Mouse (Mus musculus): Measurements from ENCODE around the gene Atf6b. TPM values are rescaled to one million over a fixed set of nuclear protein-coding genes. Genes with fewer than 3 reads are reported as not detected.

The Atf6b gene
- polyA plus RNA-seq, 1 experiment from 2014 or later = 97.1 TPM

DNA sequence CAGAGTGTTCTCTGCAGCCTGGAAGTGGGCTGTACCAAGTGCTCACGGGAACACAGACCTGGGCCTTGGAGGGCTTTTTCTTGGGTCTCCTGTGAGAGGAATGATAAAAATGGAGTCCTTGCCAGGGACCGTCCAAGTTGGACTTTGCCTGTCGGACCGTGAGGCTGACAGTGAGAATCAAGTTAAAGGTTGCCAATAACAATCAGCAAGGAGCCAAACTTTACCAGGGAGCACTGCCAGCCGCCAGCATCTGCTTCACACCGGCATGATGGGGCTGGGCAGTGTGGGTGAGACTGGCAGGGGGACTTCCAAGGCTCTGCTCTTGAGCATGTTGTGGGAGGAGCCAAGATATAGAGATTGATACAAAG is 29.1 kb downstream of the Atf6b start:
- Histone ChIP-seq H3K4me3 (replicated peaks; ENCODE audit: low read depth, low read length) (no peak overlapping the region), H3K27ac (replicated peaks; ENCODE audit: low read depth, low read length) (no peak overlapping the region), H3K9me3 (ENCODE audit: control insufficient read depth, low read length) (no peaks in the 10 kb centered on the region), H3K4me1 (ENCODE audit: control insufficient read depth, insufficient read depth, low read length) (peaks cover 11% of the 10 kb centered on the region; the same call in 1 of the 2 replicates), H3K36me3 (ENCODE audit: control insufficient read depth, insufficient read depth, low read length) (no peaks in the 10 kb centered on the region), H3K4me2 (ENCODE audit: low read length) (no peak overlapping the region), H3K9ac (replicated peaks; ENCODE audit: low read length) (no peak overlapping the region), H3K27me3 (ENCODE audit: control insufficient read depth, insufficient read depth, low read length) (peaks cover 28% of the 10 kb centered on the region)
- 86% methylated on average over 6 of the region's 6 CpGs for WGBS
- DNase-seq (no peak), ATAC-seq (ENCODE audit: low FRiP score, low TSS enrichment) (no peak)

DNA sequence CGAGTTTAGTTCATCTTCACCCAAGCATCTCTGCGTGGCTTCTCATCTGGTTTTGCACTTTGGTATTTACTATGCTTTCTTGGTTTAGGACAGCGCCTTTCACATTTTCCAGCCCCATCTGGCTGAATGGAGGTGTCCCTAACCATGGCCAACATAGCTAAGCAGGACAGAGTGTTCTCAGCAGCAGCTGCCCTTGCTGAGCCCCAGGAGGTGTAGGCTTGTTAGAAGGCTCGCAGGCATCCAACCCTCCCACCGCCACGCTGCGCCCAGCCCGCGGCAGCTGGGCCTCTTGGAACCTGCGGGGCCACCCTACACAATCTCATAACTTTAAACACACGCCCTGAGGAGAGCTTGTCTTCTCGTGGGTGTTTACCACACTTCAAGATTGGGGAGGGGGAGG is 29.7 kb downstream of the Atf6b start:
- Histone ChIP-seq H3K4me3 (replicated peaks; ENCODE audit: low read depth, low read length) (no peak overlapping the region), H3K4me2 (ENCODE audit: low read length) (no peak overlapping the region), H3K36me3 (ENCODE audit: control insufficient read depth, insufficient read depth, low read length) (no peaks in the 10 kb centered on the region), H3K9me3 (ENCODE audit: control insufficient read depth, low read length) (no peaks in the 10 kb centered on the region), H3K9ac (replicated peaks; ENCODE audit: low read length) (no peak overlapping the region), H3K27ac (replicated peaks; ENCODE audit: low read depth, low read length) (no peak overlapping the region), H3K4me1 (ENCODE audit: control insufficient read depth, insufficient read depth, low read length) (peaks cover 6% of the 10 kb centered on the region; the same call in 1 of the 2 replicates), H3K27me3 (ENCODE audit: control insufficient read depth, insufficient read depth, low read length) (peaks cover 22% of the 10 kb centered on the region)
- 73% methylated on average over 12 of the region's 12 CpGs for WGBS
- ATAC-seq (ENCODE audit: low FRiP score, low TSS enrichment) (no peak), DNase-seq (no peak)

DNA sequence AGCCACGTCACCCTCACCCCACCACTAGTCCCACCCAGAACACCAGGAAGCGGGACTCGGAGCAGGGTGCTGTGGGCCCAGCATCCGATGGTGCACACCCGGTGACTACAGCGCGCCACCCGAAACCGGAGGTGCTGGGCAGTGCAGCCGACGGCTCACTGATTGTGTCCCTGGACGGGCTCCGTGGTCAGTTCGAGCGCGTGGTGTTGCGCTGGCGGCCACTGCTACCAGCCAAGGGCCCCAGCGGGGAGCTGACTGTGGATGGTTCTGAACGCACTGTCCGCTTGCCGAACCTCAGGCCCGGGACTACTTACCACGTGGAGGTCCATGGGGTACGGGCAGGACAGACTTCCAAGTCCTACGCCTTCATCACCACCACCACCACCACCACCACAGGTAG is 33.2 kb downstream of the Atf6b start:
- H3K27ac ChIP-seq (replicated peaks; ENCODE audit: low read depth, low read length) = no peak overlapping the region
- WGBS = 86% methylated on average over 26 of the region's 26 CpGs
- no peaks in the 10 kb centered on the region for H3K27me3 ChIP-seq (ENCODE audit: control insufficient read depth, insufficient read depth, low read length)
- ATAC-seq (ENCODE audit: low FRiP score, low TSS enrichment) (no peak), DNase-seq (no peak)
- no peaks in the 10 kb centered on the region for H3K4me1 ChIP-seq (ENCODE audit: control insufficient read depth, insufficient read depth, low read length)
- H3K9ac ChIP-seq (replicated peaks; ENCODE audit: low read length) = no peak overlapping the region
- no peaks in the 10 kb centered on the region for H3K9me3 ChIP-seq (ENCODE audit: control insufficient read depth, low read length)
- H3K4me2 ChIP-seq (ENCODE audit: low read length) = no peak overlapping the region
- H3K4me3 ChIP-seq (replicated peaks; ENCODE audit: low read depth, low read length) = no peak overlapping the region
- no peaks in the 10 kb centered on the region for H3K36me3 ChIP-seq (ENCODE audit: control insufficient read depth, insufficient read depth, low read length)

DNA sequence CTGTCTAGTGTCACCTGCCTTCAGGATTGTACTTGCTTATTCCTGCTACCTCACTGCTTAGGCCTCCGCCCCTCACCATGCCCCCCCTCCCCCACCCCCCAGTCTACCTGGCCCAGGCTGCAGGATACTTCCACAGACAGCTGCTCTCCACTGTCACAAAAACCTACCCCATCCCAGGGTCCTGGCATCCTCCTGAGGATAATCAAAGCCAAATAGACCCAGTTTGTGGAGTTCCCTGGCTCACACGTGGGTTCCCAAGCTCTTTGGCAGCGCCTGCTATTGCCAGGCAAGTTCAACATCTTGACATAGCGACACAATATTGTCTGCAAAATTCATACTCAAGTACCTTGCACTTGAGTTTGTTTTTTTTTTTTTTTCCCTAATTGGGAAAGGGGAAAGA is 33.7 kb downstream of the Atf6b start:
- Histone ChIP-seq H3K36me3 (ENCODE audit: control insufficient read depth, insufficient read depth, low read length) (no peaks in the 10 kb centered on the region), H3K9ac (replicated peaks; ENCODE audit: low read length) (no peak overlapping the region), H3K27me3 (ENCODE audit: control insufficient read depth, insufficient read depth, low read length) (no peaks in the 10 kb centered on the region), H3K4me3 (replicated peaks; ENCODE audit: low read depth, low read length) (no peak overlapping the region), H3K4me1 (ENCODE audit: control insufficient read depth, insufficient read depth, low read length) (no peaks in the 10 kb centered on the region), H3K27ac (replicated peaks; ENCODE audit: low read depth, low read length) (no peak overlapping the region), H3K9me3 (ENCODE audit: control insufficient read depth, low read length) (no peaks in the 10 kb centered on the region), H3K4me2 (ENCODE audit: low read length) (no peak overlapping the region)
- ATAC-seq (ENCODE audit: low FRiP score, low TSS enrichment) (no peak), DNase-seq (no peak)
- WGBS = 76% methylated on average over 4 of the region's 4 CpGs

DNA sequence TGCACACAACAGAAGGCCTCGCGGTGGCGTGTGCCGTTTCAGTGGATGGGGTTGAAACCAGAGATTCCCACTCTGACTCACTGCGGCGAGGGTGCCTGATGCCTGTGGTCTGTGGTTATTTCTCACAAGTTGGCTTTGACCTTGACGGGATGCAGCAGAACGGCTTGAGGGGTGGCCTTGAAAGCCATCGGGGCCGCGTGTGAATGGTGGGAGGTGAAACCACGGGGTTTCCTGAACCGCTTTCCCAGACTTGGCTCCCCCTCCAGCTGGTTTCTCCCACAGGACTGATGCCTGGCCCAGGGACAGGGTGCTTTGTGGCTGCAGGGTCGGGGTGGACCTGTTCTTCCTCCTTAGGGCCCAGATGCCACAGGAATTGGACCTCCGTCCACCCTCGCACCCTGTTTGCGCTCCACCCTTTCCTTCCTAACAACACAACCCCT is 34.2 kb downstream of the Atf6b start:
- WGBS = 81% methylated on average over 17 of the region's 17 CpGs
- Histone ChIP-seq H3K9me3 (ENCODE audit: control insufficient read depth, low read length) (no peaks in the 10 kb centered on the region), H3K27ac (replicated peaks; ENCODE audit: low read depth, low read length) (no peak overlapping the region), H3K4me1 (ENCODE audit: control insufficient read depth, insufficient read depth, low read length) (no peaks in the 10 kb centered on the region), H3K27me3 (ENCODE audit: control insufficient read depth, insufficient read depth, low read length) (no peaks in the 10 kb centered on the region), H3K4me2 (ENCODE audit: low read length) (no peak overlapping the region), H3K9ac (replicated peaks; ENCODE audit: low read length) (no peak overlapping the region), H3K36me3 (ENCODE audit: control insufficient read depth, insufficient read depth, low read length) (no peaks in the 10 kb centered on the region), H3K4me3 (replicated peaks; ENCODE audit: low read depth, low read length) (no peak overlapping the region)
- DNase-seq (no peak), ATAC-seq (ENCODE audit: low FRiP score, low TSS enrichment) (no peak)

DNA sequence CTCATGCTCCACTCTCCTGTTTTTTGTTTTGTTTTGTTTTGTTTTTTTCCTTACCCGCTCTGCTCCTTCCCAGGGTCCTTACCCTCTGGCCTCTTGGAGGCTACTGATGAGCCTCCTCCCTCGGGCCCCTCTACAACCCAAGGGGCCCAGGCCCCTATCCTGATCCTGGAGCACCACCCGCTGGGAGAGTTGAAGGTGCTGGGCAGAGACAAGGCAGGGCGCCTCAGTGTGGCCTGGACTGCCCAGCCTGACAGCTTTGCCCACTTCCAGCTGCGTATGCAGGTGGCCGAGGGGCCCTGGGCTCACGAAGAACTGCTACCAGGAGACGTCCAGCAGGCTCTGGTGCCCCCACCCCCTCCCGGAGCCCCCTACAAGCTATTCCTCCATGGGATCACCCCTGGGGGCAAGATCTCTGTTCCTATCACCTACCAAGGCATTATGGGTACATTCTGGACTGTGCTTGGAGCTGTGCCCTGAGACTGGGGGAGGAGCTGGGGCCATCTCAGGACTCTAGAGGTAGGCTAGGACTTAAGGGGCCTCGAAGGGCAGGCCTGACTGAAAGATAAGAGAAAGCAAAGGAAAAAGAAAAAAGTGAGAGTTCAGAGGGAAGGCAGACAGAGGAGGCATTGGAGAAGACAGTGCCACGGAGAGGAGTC is 35.1 kb downstream of the Atf6b start:
- no peak for ATAC-seq (ENCODE audit: low FRiP score, low TSS enrichment)
- Histone ChIP-seq H3K4me1 (ENCODE audit: control insufficient read depth, insufficient read depth, low read length) (no peaks in the 10 kb centered on the region), H3K4me2 (ENCODE audit: low read length) (no peak overlapping the region), H3K9me3 (ENCODE audit: control insufficient read depth, low read length) (no peaks in the 10 kb centered on the region), H3K27me3 (ENCODE audit: control insufficient read depth, insufficient read depth, low read length) (no peaks in the 10 kb centered on the region), H3K4me3 (replicated peaks; ENCODE audit: low read depth, low read length) (no peak overlapping the region), H3K27ac (replicated peaks; ENCODE audit: low read depth, low read length) (no peak overlapping the region), H3K36me3 (ENCODE audit: control insufficient read depth, insufficient read depth, low read length) (no peaks in the 10 kb centered on the region), H3K9ac (replicated peaks; ENCODE audit: low read length) (no peak overlapping the region)
- no peak for DNase-seq
- WGBS = 68% methylated on average over 11 of the region's 11 CpGs

DNA sequence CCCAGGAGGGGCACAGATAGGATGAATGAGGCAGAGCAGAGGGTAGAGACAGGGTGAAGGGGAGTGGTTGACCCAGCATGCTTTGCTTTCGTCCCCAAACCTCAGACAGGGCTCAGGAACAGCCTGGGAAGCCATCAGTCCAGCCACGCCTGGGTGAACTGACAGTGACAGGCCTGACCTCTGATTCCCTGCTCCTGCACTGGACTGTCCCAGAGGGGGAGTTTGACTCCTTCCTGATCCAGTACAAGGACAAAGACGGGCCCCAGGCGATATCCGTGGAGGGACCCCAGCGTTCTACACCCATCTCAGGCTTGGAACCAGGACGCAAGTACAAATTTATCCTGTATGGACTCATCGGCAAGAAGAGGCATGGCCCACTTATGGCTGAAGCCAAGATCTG is 36.2 kb downstream of the Atf6b start:
- no peak overlapping the region for H3K9ac ChIP-seq (replicated peaks; ENCODE audit: low read length)
- WGBS = 73% methylated on average over 8 of the region's 8 CpGs
- no peaks in the 10 kb centered on the region for H3K27me3 ChIP-seq (ENCODE audit: control insufficient read depth, insufficient read depth, low read length)
- H3K4me1 ChIP-seq (ENCODE audit: control insufficient read depth, insufficient read depth, low read length) = no peaks in the 10 kb centered on the region
- no peak overlapping the region for H3K27ac ChIP-seq (replicated peaks; ENCODE audit: low read depth, low read length)
- H3K4me2 ChIP-seq (ENCODE audit: low read length) = no peak overlapping the region
- DNase-seq = no peak
- H3K4me3 ChIP-seq (replicated peaks; ENCODE audit: low read depth, low read length) = no peak overlapping the region
- H3K36me3 ChIP-seq (ENCODE audit: control insufficient read depth, insufficient read depth, low read length) = no peaks in the 10 kb centered on the region
- ATAC-seq (ENCODE audit: low FRiP score, low TSS enrichment) = no peak
- H3K9me3 ChIP-seq (ENCODE audit: control insufficient read depth, low read length) = no peaks in the 10 kb centered on the region

DNA sequence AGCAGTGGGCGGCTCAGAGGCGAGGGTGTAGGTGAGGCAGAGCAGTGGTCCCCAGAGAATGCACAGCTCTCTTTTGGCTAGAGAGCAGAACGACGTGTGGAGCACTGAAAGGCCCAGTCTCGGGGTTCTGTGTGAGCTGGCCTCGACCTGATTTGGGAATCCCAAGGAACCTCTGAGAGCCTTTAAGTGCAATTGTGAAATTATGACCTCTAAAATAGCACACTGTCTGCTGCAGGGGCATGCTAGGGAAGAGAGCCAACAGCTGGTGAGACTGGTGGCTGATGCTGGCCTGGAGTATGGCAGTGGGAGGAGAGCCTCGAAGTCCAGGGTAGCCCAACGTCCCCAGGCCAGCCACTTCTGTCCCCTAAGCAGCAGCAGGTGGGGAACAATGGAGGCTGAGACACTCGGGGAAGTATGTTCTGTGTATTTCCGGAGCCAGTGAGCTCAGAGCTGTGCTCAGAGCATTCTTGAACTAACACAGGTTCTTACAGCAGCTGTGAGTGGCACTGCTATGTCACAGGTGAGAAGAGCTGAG is 36.8 kb downstream of the Atf6b start:
- no peak overlapping the region for H3K4me3 ChIP-seq (replicated peaks; ENCODE audit: low read depth, low read length)
- no peaks in the 10 kb centered on the region for H3K9me3 ChIP-seq (ENCODE audit: control insufficient read depth, low read length)
- H3K36me3 ChIP-seq (ENCODE audit: control insufficient read depth, insufficient read depth, low read length) = no peaks in the 10 kb centered on the region
- H3K4me1 ChIP-seq (ENCODE audit: control insufficient read depth, insufficient read depth, low read length) = no peaks in the 10 kb centered on the region
- H3K27ac ChIP-seq (replicated peaks; ENCODE audit: low read depth, low read length) = no peak overlapping the region
- no peak overlapping the region for H3K9ac ChIP-seq (replicated peaks; ENCODE audit: low read length)
- H3K27me3 ChIP-seq (ENCODE audit: control insufficient read depth, insufficient read depth, low read length) = no peaks in the 10 kb centered on the region
- no peak for DNase-seq
- WGBS = 70% methylated on average over 10 of the region's 10 CpGs
- no peak for ATAC-seq (ENCODE audit: low FRiP score, low TSS enrichment)
- no peak overlapping the region for H3K4me2 ChIP-seq (ENCODE audit: low read length)

DNA sequence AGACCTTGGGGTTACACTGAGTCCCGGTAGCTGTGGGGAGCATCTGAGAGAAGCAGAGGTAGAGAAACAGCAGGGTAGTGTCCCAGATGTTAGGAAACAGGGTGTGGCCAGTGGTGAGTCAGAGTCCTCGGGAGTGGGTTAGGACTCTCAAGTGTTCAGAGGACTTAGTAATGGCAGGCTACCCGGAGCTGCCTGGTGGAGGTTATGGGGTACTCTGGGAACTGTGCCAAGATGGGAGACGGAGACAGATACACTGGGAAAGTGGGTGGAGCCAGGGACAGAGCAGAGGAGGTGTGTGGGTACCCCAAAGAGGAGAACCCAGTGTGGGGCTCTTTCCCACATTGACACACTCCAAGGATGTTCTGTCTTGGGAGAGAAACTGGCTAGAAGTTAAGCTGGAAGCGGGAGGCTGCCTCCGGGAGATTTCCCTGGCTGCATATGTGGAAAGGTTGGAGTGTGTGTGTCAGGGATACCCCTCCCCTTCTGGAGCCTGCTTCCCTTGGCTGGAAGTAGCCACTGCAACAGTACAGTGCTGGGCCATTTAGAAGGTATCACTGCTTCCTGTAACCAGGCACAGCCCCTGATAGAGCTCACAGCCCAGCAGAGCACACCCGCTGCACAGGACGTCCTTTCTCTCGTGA is 37.4 kb downstream of the Atf6b start:
- no peak for ATAC-seq (ENCODE audit: low FRiP score, low TSS enrichment)

More for the DNA sequence above, 37.4 kb downstream of the Atf6b start:
- Histone ChIP-seq H3K27me3 (ENCODE audit: control insufficient read depth, insufficient read depth, low read length) (no peaks in the 10 kb centered on the region), H3K27ac (replicated peaks; ENCODE audit: low read depth, low read length) (no peak overlapping the region), H3K9ac (replicated peaks; ENCODE audit: low read length) (no peak overlapping the region), H3K4me3 (replicated peaks; ENCODE audit: low read depth, low read length) (no peak overlapping the region), H3K36me3 (ENCODE audit: control insufficient read depth, insufficient read depth, low read length) (no peaks in the 10 kb centered on the region), H3K4me2 (ENCODE audit: low read length) (no peak overlapping the region), H3K9me3 (ENCODE audit: control insufficient read depth, low read length) (no peaks in the 10 kb centered on the region), H3K4me1 (ENCODE audit: control insufficient read depth, insufficient read depth, low read length) (no peaks in the 10 kb centered on the region)
- DNase-seq = no peak
- WGBS = 71% methylated on average over 9 of the region's 9 CpGs
